Mouse (Mus musculus): Measurements from ENCODE around the gene Nol4l. TPM values are rescaled to one million over a fixed set of nuclear protein-coding genes. Genes with fewer than 3 reads are reported as not detected.
A peak's percentile ranks its signal among the peaks of the same experiment; 100 is the strongest.

Gene Nol4l
- total RNA-seq (2021): 10 to 100 TPM; 12.0 to 13.5 TPM

- no peak for DNase-seq
Measured at GRCm38 (mm10) chr2:153529931-153530766, at the start of gene Nol4l. TSS of gene Nol4l (minus strand) at chr2:153529971.

DNA sequence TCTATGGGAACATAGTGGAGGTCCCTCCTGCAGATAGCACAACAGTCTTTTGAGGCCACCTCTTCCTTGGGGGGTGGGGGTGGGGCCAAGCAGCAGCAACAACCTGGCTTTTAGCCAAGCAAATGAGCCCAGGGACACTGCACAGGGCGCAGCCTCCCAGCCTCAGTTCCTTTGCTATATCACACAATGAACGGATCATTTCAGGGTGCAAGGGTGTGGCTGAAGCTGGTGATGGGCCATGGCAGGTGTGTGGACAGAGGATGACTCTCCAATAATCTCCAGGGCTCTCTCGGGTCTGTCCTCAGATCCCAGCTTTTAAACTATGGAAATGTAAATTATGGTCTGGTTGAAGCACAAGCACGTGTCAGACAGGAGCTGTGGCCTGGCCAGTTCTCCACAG lies 47.4 kb upstream of the Nol4l start:
- no peak for DNase-seq

DNA sequence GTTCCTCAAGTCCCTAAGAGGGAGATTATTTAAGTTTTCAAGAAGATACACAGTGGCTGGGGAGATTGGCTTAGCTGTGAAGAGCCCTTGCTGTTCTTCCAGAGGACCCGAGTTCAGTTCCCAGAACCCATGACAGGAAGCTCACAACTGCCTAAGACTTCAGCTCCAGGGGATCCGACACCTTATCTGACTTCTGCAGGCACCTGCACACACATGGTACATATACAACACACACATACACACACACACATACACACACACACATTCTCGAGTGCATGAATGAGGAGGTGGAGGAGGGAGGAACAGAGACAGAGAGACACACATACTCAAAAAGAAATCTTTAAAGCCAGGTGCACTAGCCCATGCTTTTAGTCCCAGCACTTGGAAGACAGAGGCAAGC lies 46.4 kb upstream of the Nol4l start:
- DNase-seq: no peak

GRCm38 (mm10) chr2:153575554-153575953 lies 45.8 kb upstream of the Nol4l start:
- DNase-seq: no peak

- DNase-seq: no peak
Measured at GRCm38 (mm10) chr2:153573101-153573500, 43.3 kb upstream of the Nol4l start.

- no peak for DNase-seq
Measured at GRCm38 (mm10) chr2:153568541-153568940, 38.8 kb upstream of the Nol4l start.

DNA sequence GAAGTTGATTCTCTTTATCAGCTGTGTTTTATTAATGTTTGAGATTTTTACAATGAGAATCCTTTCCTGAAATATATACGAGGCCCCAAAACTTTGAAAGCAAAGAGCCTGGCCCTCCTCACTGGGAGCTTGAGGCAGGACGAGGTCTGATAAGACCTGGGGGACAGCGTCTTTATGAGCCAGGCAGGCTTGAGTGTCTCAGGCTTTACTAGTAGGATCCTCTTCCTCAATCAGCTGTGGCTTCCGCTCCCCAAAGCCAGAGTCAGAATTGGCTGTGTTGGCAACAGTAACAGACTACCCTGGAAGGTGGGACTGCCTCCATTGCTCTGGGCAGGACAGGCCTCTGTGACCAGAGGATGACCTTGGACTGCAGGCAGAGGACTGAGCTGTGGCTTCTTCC lies 38.2 kb upstream of the Nol4l start:
- no peak for DNase-seq

GRCm38 (mm10) chr2:153564343-153564742 lies 34.6 kb upstream of the Nol4l start:
- DNase-seq: no peak

GRCm38 (mm10) chr2:153561564-153561963 lies 31.8 kb upstream of the Nol4l start:
- DNase-seq: peak; percentile 37

DNA sequence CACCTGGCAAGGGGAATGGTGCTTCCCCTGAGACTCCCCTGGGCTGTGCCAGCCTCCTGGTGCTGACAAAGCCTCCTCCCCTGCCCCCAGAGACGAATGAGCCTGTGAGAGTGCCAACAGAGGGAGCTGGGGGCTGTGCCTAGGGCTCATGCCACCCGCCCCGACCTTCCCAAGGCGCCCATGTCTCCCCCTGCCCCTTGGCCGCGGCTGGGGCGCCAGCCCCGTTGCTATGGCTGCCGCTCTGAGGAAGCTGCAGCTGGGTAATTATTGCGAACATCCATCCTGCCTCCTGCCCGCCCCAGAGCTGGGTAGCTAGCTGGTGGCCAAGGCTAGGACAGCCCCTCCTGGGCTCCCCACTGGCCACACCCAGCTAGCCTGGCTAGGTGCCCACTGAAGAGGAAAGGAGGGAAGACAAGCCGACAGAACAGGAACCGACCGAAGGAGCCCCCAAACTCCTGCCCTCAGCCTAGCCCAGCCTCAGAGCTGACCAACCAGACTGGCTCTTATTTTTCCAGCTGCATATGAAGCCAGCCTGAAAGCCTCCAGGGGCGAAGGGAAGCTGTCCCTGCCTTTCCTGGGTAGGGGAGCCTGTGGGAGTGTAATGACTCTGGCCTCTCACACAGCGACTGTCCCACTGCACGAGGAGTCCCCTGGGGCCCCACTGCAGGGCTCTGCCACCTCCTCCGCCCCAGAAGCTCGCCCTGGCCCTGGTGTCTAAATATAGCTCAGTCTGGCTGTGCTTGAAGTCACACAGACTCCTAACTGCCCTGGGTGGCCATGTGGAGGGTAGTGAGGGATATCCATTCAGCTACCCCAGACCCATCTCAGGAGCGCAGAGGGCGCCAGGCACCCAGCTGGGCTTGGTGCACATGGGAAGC lies 31.1 kb upstream of the Nol4l start:
- DNase-seq: peak; percentile 69

- DNase-seq: no peak
Measured at GRCm38 (mm10) chr2:153559613-153560152, 29.9 kb upstream of the Nol4l start.

DNA sequence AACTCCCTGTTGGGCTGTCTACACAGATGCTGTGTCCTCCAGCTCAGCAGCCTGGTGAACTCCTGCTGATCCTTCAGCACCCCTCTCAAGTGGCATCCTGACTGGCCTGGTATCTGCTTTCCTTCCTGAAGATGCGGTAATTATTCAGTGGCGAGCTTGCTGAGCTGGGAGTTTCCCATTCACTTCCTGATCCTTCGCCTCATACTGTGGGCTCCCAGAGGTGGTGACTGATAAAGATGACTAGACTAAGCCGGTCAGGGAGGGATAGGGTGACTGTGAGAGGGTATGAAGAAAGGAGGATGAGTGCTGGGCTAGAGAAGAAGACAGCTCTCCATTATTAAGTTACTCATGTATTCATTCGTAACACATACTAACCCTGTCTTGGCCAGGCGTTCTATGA lies 28.7 kb upstream of the Nol4l start:
- no peak for DNase-seq

GRCm38 (mm10) chr2:153557259-153557658 lies 27.5 kb upstream of the Nol4l start:
- no peak for DNase-seq

- no peak for DNase-seq
Measured at GRCm38 (mm10) chr2:153556208-153556607, 26.4 kb upstream of the Nol4l start.

DNA sequence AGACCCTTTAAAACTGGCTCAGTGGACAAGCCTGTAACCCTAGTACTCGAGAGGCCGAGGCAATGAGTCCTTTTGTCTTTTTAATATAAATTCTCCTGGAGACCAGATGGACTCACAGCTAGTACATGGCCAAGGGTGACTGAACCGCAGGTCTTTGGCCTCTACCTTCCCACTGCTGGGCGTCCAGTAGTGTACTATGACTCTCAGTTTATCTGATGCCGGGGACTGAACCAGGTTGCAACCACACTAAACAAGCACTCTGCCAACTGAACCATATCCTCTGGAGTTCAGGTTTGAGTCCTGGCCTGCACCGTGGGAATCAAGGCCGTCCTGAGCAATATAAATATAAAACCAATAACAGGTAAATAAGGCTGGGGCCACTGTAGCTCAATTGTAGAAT lies 24.8 kb upstream of the Nol4l start:
- DNase-seq: no peak

DNA sequence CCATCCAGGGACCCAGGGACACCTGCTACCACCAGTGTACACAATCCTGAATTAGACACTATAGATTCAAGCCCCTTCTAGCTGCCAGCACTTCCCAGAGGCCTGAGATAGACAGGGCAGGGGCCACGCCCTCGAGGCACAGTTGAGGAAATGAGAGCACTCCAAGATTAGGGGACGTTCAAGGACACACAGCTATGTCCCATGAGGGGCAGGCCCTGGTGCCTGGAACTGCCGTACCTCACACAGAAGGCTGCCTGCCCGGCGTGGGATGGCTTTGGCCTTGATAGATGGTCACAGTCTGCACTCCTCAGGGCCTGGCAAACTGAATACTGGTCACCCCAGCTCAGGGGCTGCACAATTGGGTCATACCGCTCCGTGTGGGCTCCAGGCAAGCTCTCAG lies 19.7 kb upstream of the Nol4l start:
- DNase-seq: no peak

DNA sequence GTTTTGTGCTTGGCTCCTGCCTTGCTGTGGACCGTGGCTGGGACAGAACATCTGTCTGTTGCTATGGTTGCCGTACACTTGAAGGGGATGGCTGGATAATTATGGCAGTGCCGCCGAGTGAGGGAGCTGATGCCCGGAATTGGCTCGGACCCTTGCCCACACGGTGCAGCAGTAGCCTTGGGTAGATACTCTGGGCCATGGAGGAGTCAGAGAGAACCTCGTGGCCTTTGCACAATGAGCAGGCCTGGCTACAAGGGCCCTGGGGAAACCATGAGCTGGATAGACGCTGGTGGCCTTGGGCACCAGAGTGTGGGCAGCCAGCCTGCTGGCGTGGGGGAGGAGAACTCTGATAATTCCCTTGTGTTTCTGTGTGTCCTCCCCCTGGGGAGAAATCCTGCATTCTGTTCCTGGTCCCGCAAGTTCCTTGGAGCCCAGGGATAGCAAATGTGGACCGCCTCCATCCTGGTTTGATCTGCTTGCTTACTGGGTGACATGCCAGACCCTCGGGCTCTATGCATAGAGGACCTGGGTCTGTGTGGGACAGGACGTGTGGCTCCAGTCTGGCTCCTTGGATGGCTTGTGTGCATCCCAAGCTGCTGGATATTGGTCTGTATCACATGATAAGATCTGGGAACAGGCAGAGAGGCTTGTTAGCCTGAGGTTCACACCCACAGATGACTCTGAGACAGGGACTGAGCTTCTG lies 18.6 kb upstream of the Nol4l start:
- DNase-seq: no peak

DNA sequence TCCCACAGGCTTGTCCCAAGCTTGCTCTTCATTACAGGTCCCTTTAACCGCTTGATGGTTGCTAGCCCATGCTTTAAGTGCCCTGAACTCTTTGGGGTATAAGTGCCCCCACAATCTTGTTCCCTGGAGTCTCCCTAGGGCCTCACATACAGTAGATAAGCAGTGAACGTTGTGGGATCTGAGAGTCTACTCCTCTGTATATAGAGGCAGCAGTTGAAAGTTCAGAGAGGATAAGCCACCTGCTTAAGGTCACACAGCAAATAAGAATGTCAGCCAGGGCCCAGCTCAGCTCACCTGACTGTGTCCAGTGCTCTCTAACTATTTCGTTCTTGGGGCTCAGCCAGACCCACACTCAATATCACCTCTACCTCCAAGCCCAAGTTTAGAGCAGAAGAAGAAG lies 17.9 kb upstream of the Nol4l start:
- DNase-seq: no peak

GRCm38 (mm10) chr2:153546972-153547371 lies 17.2 kb upstream of the Nol4l start:
- no peak for DNase-seq

- no peak for DNase-seq
Measured at GRCm38 (mm10) chr2:153546471-153546870, 16.7 kb upstream of the Nol4l start.

DNA sequence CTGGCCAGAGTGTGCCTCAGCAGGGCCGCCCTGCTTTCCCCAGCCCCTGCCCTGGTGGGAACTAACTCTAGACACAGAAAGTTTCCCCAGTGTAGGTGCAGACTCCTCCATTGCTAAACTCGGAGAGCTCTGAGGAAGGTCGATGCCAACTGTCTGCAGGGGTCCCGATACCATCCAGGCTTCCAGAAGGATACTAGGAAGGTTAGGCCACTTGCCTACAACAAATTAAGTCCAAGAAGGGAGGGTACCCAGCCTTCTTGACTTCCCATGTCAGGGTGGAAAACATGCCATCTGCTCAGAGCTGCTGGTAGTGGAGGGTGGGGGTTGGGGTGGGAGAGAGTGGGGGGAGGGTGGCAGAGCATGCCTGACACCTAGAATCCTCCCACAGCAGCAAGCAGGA lies 15.0 kb upstream of the Nol4l start:
- DNase-seq: no peak

- DNase-seq: no peak
Measured at GRCm38 (mm10) chr2:153543911-153544730, 14.3 kb upstream of the Nol4l start.
